Mouse (Mus musculus): ENCODE measurements around the gene Dnajc6. TPM values are rescaled to one million over a fixed set of nuclear protein-coding genes. Genes with fewer than 3 reads are reported as not detected.

Gene Dnajc6
- polyA plus RNA-seq, 1 experiment from 2014 or later: 77.1 TPM

DNA sequence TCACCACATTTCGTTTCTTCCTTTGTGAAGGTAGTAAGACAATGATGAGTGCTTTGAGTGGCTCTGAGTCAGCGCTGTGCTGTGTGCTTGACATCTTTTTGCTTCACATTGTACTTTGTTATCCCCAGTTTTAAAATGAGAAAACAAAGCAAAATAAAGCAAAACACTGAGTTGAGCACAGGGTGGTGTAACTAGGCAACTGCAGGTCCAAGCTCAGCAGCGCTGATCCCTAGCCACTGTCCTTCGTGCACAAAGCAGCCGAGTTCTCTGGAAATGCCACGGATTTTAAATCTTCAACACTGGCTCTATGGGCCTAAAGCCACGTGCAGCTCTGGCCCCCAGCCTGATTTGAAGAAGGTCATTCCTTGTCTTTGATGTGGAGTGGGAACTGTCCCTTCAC, 72.6 kb downstream of the Dnajc6 start:
- Histone ChIP-seq H3K27me3 (ENCODE audit: control insufficient read depth, insufficient read depth, low read depth, low read length) (no peaks in the 10 kb centered on the region), H3K4me1 (ENCODE audit: control insufficient read depth, insufficient read depth, low read length) (peaks cover 13% of the 10 kb centered on the region), H3K9me3 (replicated peaks; ENCODE audit: control insufficient read depth, low read length, poor library complexity, severe bottlenecking) (no peaks in the 10 kb centered on the region), H3K9ac (ENCODE audit: low read depth, low read length) (no peak overlapping the region), H3K36me3 (ENCODE audit: control insufficient read depth, insufficient read depth, low read length) (no peaks in the 10 kb centered on the region), H3K4me3 (ENCODE audit: low read depth, low read length) (no peak overlapping the region), H3K4me2 (ENCODE audit: low read length) (peak overlapping the region; percentile 6; the same call in 1 of the 2 replicates), H3K27ac (ENCODE audit: low read length) (peak overlapping the region; percentile 39; the same call in 1 of the 2 replicates)
- 34% methylated on average over 7 of the region's 7 CpGs for WGBS
- ATAC-seq: peak; percentile 54

DNA sequence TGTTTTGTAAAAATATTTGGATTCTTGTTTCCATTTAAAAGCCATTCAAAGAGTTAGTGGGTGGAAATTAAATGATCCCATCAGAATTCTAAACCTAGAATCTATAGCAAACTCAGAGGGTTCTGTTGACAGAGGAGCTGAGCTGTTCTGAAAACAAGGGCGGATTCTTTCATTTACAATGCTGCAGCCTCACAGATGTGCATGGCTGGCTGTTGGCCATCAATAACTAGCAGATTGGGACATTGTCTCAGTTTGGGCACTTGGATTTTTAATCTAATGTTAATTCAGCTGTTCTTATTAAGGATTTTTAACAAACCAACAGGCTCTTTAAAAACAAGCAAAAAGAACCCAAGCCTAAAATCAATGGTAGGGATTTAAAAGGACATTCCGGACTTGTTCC, 75.7 kb downstream of the Dnajc6 start:
- WGBS: 45% methylated on average over 2 of the region's 2 CpGs
- Histone ChIP-seq H3K4me2 (ENCODE audit: low read length) (no peak overlapping the region), H3K27me3 (ENCODE audit: control insufficient read depth, insufficient read depth, low read depth, low read length) (no peaks in the 10 kb centered on the region), H3K27ac (ENCODE audit: low read length) (no peak overlapping the region), H3K4me1 (ENCODE audit: control insufficient read depth, insufficient read depth, low read length) (peaks cover 13% of the 10 kb centered on the region), H3K9ac (ENCODE audit: low read depth, low read length) (no peak overlapping the region), H3K36me3 (ENCODE audit: control insufficient read depth, insufficient read depth, low read length) (no peaks in the 10 kb centered on the region), H3K9me3 (replicated peaks; ENCODE audit: control insufficient read depth, low read length, poor library complexity, severe bottlenecking) (no peaks in the 10 kb centered on the region), H3K4me3 (ENCODE audit: low read depth, low read length) (no peak overlapping the region)
- ATAC-seq: no peak

DNA sequence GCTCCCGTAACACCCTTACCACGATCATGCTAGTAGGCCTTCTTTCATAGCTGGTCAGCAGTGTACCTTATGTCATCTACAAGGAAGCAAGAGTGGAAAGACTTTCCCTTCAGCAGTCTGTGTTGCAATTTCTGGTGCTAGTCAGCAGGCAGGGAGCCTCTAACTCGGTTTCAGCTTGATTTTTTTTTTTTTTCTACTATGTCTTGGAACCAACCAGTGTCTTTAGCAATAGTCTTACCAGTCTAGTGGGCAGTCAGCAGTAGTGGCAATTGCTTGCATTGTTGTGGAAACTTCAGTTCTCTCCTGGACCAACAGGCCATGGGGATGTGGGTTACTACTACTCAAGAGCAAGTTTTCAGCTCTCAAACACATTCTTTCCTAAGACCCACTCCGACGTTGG, 78.9 kb downstream of the Dnajc6 start:
- Histone ChIP-seq H3K36me3 (ENCODE audit: control insufficient read depth, insufficient read depth, low read length) (no peaks in the 10 kb centered on the region), H3K4me2 (ENCODE audit: low read length) (no peak overlapping the region), H3K4me1 (ENCODE audit: control insufficient read depth, insufficient read depth, low read length) (peaks cover 3% of the 10 kb centered on the region; the same call in 1 of the 2 replicates), H3K9me3 (replicated peaks; ENCODE audit: control insufficient read depth, low read length, poor library complexity, severe bottlenecking) (no peaks in the 10 kb centered on the region), H3K27me3 (ENCODE audit: control insufficient read depth, insufficient read depth, low read depth, low read length) (no peaks in the 10 kb centered on the region), H3K4me3 (ENCODE audit: low read depth, low read length) (no peak overlapping the region), H3K27ac (ENCODE audit: low read length) (no peak overlapping the region), H3K9ac (ENCODE audit: low read depth, low read length) (no peak overlapping the region)
- no peak for ATAC-seq
- 86% methylated on average over 5 of the region's 5 CpGs for WGBS

DNA sequence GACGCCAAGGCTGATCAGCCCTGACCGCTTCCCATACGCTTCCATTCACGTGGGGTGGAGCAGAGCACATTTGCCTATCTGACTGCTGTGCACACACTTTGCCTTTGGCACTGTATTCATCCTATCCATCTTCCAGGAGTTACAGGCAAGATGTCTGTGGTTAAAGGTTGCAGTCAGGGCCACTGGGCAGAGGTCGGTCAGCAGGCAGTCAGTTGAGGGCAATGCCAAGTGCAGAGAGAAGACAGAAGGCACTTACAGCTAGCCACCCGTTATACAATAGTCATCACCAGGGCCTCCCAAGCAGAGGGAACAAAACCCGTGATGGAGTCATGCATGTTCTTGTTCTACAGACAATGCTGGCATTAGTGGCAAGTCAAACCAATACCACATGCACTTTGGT, 82.3 kb downstream of the Dnajc6 start:
- H3K9ac ChIP-seq (ENCODE audit: low read depth, low read length): no peak overlapping the region
- no peaks in the 10 kb centered on the region for H3K36me3 ChIP-seq (ENCODE audit: control insufficient read depth, insufficient read depth, low read length)
- H3K27me3 ChIP-seq (ENCODE audit: control insufficient read depth, insufficient read depth, low read depth, low read length): no peaks in the 10 kb centered on the region
- no peaks in the 10 kb centered on the region for H3K9me3 ChIP-seq (replicated peaks; ENCODE audit: control insufficient read depth, low read length, poor library complexity, severe bottlenecking)
- no peak overlapping the region for H3K4me3 ChIP-seq (ENCODE audit: low read depth, low read length)
- no peak for ATAC-seq
- peaks cover 2% of the 10 kb centered on the region; the same call in 1 of the 2 replicates for H3K4me1 ChIP-seq (ENCODE audit: control insufficient read depth, insufficient read depth, low read length)
- H3K4me2 ChIP-seq (ENCODE audit: low read length): no peak overlapping the region
- no peak overlapping the region for H3K27ac ChIP-seq (ENCODE audit: low read length)
- 71% methylated on average over 7 of the region's 7 CpGs for WGBS

DNA sequence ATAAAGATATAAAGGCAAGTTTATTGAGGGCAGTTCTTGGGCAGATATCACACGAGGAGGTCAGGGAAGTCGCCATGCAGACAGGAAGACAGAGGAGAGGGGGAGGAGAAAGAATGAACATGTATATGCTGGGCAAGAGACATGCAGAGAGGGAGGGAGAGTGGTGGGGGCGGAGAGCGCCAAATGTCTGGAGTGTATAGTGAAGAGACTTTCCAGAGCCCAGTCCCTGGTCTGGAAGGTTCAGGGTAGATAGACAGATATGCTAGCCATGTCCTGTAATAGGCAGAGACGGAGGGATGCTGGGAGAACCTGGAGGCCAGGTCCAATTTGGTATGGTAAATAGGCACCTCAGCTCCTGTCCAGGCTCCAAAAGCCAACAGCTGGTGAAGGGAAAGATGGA, 83.1 kb downstream of the Dnajc6 start:
- H3K9me3 ChIP-seq (replicated peaks; ENCODE audit: control insufficient read depth, low read length, poor library complexity, severe bottlenecking): no peaks in the 10 kb centered on the region
- no peak overlapping the region for H3K4me3 ChIP-seq (ENCODE audit: low read depth, low read length)
- no peaks in the 10 kb centered on the region for H3K27me3 ChIP-seq (ENCODE audit: control insufficient read depth, insufficient read depth, low read depth, low read length)
- H3K9ac ChIP-seq (ENCODE audit: low read depth, low read length): no peak overlapping the region
- peaks cover 3% of the 10 kb centered on the region; the same call in 1 of the 2 replicates for H3K4me1 ChIP-seq (ENCODE audit: control insufficient read depth, insufficient read depth, low read length)
- no peaks in the 10 kb centered on the region for H3K36me3 ChIP-seq (ENCODE audit: control insufficient read depth, insufficient read depth, low read length)
- H3K27ac ChIP-seq (ENCODE audit: low read length): no peak overlapping the region
- WGBS: 88% methylated on average over 5 of the region's 5 CpGs
- H3K4me2 ChIP-seq (ENCODE audit: low read length): no peak overlapping the region
- ATAC-seq: no peak

DNA sequence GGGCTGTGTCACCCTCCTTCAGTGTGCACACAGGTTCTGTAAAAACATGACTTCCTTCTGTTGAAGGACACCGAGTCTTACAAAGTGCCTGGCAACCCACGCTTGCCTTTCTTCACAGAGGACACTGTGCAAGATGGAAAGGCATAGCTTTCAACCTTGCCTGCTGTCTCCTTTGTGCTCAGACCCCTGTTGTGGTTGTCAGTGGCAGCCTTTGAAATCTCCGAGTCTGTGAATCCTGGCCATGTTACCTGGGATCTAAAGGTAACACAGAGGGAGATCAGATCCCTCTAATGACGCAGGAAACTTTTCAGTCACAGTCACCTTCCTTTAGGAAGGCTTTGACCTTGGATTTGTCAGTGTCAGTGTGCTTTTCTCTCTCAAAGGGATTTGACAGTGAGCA, 84.7 kb downstream of the Dnajc6 start:
- no peaks in the 10 kb centered on the region for H3K27me3 ChIP-seq (ENCODE audit: control insufficient read depth, insufficient read depth, low read depth, low read length)
- ATAC-seq: no peak
- no peaks in the 10 kb centered on the region for H3K9me3 ChIP-seq (replicated peaks; ENCODE audit: control insufficient read depth, low read length, poor library complexity, severe bottlenecking)
- peaks cover 13% of the 10 kb centered on the region; the same call in 1 of the 2 replicates for H3K4me1 ChIP-seq (ENCODE audit: control insufficient read depth, insufficient read depth, low read length)
- WGBS: 63% methylated on average over 4 of the region's 4 CpGs
- H3K9ac ChIP-seq (ENCODE audit: low read depth, low read length): no peak overlapping the region
- no peak overlapping the region for H3K4me2 ChIP-seq (ENCODE audit: low read length)
- no peak overlapping the region for H3K27ac ChIP-seq (ENCODE audit: low read length)
- H3K36me3 ChIP-seq (ENCODE audit: control insufficient read depth, insufficient read depth, low read length): no peaks in the 10 kb centered on the region
- H3K4me3 ChIP-seq (ENCODE audit: low read depth, low read length): no peak overlapping the region

DNA sequence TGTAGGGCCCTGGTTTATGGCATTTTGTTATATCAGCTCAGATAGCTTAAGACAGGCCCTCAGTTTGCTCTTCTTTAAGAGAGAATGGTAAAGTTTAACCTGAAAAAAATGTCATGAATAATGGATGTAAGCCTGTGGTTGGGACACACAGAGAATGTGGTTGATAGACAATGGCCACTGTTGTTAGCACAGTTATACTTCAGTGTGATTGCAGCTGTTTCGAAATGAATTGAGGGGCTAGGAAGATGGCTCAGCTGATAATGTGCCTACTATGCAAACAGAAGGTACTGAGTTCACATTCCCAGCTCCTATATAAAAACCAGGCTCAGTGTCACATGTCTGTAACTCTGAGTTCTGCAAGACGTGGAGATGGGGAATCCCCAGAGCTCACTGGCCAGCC, 86.4 kb downstream of the Dnajc6 start:
- Histone ChIP-seq H3K4me2 (ENCODE audit: low read length) (no peak overlapping the region), H3K4me3 (ENCODE audit: low read depth, low read length) (no peak overlapping the region), H3K27me3 (ENCODE audit: control insufficient read depth, insufficient read depth, low read depth, low read length) (no peaks in the 10 kb centered on the region), H3K27ac (ENCODE audit: low read length) (no peak overlapping the region), H3K9me3 (replicated peaks; ENCODE audit: control insufficient read depth, low read length, poor library complexity, severe bottlenecking) (no peaks in the 10 kb centered on the region), H3K36me3 (ENCODE audit: control insufficient read depth, insufficient read depth, low read length) (no peaks in the 10 kb centered on the region), H3K9ac (ENCODE audit: low read depth, low read length) (no peak overlapping the region), H3K4me1 (ENCODE audit: control insufficient read depth, insufficient read depth, low read length) (peaks cover 13% of the 10 kb centered on the region; the same call in 1 of the 2 replicates)
- 72% methylated on average over 2 of the region's 2 CpGs for WGBS
- ATAC-seq: no peak

DNA sequence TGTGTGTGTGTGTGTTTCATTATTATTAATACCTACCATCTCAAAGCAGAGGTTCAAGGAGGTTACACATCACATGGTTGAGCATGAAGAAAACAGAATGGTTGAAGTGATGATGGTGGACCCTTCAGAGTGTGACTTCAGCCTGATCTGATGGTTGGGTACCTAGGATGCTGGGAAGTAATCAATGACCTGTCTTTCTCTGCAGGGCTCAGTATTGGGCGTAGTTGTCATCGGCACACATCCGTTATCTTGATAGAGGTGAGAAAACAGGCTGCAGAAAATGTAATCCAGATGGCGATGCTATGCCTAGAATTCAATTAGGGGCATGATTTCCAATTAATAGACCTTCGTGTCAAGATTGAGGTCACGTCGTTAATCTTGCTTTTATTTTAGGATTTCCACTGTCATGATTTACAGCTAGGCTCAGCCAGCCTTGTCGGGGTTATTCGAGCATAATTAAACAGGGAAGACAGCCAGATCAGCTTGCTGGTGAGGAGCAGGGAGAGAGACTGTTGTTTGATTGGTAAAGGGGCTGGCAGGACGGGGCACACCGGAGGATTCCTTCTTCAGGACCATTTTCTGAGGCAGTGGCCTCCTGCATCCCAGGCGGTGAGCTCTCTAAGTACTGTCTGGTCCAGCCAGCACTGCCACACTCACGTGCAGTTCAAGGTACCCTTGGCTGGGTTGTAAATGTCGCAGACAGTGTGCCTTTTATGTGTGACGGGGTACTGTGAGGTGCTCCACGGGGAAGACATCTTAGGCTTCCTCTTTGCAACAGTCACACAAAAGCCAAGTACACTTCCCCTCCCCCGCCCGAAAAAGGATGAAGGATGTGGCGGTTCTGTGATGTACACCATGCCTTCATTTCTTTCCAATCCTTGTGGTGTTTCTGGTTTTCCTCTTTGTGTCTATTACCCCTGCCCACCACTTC, 88.3 kb downstream of the Dnajc6 start:
- no peak overlapping the region for H3K4me2 ChIP-seq (ENCODE audit: low read length)
- H3K4me1 ChIP-seq (ENCODE audit: control insufficient read depth, insufficient read depth, low read length): peaks cover 13% of the 10 kb centered on the region; the same call in 1 of the 2 replicates
- WGBS: 41% methylated on average over 19 of the region's 19 CpGs

More for the DNA sequence above, 88.3 kb downstream of the Dnajc6 start:
- H3K27ac ChIP-seq (ENCODE audit: low read length): no peak overlapping the region; the same call in 1 of the 2 replicates
- no peak overlapping the region for H3K9ac ChIP-seq (ENCODE audit: low read depth, low read length)
- no peaks in the 10 kb centered on the region for H3K36me3 ChIP-seq (ENCODE audit: control insufficient read depth, insufficient read depth, low read length)
- peak; percentile 19; the same call in 1 of the 2 replicates for ATAC-seq
- no peaks in the 10 kb centered on the region for H3K27me3 ChIP-seq (ENCODE audit: control insufficient read depth, insufficient read depth, low read depth, low read length)
- H3K4me3 ChIP-seq (ENCODE audit: low read depth, low read length): no peak overlapping the region
- no peaks in the 10 kb centered on the region for H3K9me3 ChIP-seq (replicated peaks; ENCODE audit: control insufficient read depth, low read length, poor library complexity, severe bottlenecking)

Data from midbrain, embryonic 16.5 days (tissue).